Mouse (Mus musculus) cerebellum, adult 2 months (tissue): Measurements from ENCODE around the gene H2-Q2. TPM values are rescaled to one million over a fixed set of nuclear protein-coding genes. Genes with fewer than 3 reads are reported as not detected.
"Not testable (repeated sequence)": the region's sequence is repeated elsewhere in the genome, so short reads cannot be mapped to it uniquely, and the experiment has no call there.

Source experiments
- DNase-seq, 2 experiments: peaks; one replicate each; pipeline ENCODE4 v3.0.0; 2021
- H3K27ac ChIP-seq: fragments of 200-500 bp; 2 replicates; pipeline ENCODE4 v1.5.1; 2012; ENCODE audit warnings: low read length, control low read depth, inconsistent platforms; ENCODE audit not compliant: insufficient read depth
- H3K27me3 ChIP-seq: fragments of 200-500 bp; 2 replicates; pipeline ENCODE4 v1.6.1; 2012; ENCODE audit warnings: inconsistent platforms, mild to moderate bottlenecking, low read length, moderate library complexity; ENCODE audit not compliant: control insufficient read depth, insufficient read depth
- H3K4me1 ChIP-seq: fragments of 200-500 bp; 2 replicates; pipeline ENCODE4 v1.6.1; 2011; ENCODE audit warnings: low read length; ENCODE audit not compliant: control insufficient read depth, insufficient read depth
- H3K4me3 ChIP-seq: fragments of 200-500 bp; replicated peaks from 2 replicates; pipeline ENCODE3; 2011; ENCODE audit warnings: mild to moderate bottlenecking, low read depth, low read length, control low read depth; ENCODE audit not compliant: insufficient read depth
- CTCF ChIP-seq: fragments of 200-500 bp; IDR thresholded peaks from 2 replicates; pipeline ENCODE4 v1.5.1; 2011; ENCODE audit warnings: low read depth, mild to moderate bottlenecking, control low read depth, low read length, moderate library complexity, borderline replicate concordance; ENCODE audit not compliant: insufficient read depth
- POLR2A ChIP-seq: fragments of 200-500 bp; IDR thresholded peaks from 2 replicates; pipeline ENCODE4 v1.6.1; 2011; ENCODE audit warnings: low read length, control low read depth, borderline replicate concordance; ENCODE audit not compliant: insufficient read depth
- WGBS: fragments of 180-500 bp; shearing (Covaris S2); methylation state at CpG from one replicate; pipeline ENCODE4 v1.1.7; 2018; 5-methylcytosine and 5-hydroxymethylcytosine counted together
- polyA plus RNA-seq: library from polyadenylated mRNA; depleted of rRNA; stranded (reverse); fragments of >200 nt; gene quantifications from 2 replicates; pipeline ENCODE4 v1.2.3, GENCODE M21; 2012

The H2-Q2 gene
- polyA plus RNA-seq, 1 experiment, result 1.4 TPM

DNA sequence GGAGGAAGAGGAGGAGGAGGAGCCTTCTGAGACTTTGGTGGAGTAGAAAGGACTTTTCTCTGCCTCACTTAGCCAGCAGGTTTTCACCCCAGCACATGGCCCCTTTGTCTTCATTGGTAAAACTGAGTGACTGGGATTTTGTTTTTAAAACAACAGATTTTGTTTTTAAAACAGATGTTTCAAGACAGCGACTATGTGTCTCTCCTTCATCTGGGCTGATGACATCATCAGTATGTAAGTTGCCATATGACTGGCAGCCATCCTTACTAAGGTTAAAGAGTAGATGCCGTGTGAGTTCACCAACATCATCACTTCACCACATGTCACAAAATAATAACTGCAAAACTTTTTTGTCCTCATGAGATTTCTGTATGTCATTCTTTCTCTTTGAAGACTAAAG lies 12.0 kb downstream of the H2-Q2 start:
- TF ChIP-seq CTCF (no peak), POLR2A (no peak)
- H3K27me3 ChIP-seq, result peaks cover 1% of the 10 kb centered on the region; the same call in 1 of the 2 replicates
- no peak for DNase-seq
- WGBS, result 63% methylated on average over 2 of the region's 2 CpGs
- H3K4me3 ChIP-seq, result no peak overlapping the region
- no peak overlapping the region for H3K27ac ChIP-seq
- no peaks in the 10 kb centered on the region for H3K4me1 ChIP-seq

DNA sequence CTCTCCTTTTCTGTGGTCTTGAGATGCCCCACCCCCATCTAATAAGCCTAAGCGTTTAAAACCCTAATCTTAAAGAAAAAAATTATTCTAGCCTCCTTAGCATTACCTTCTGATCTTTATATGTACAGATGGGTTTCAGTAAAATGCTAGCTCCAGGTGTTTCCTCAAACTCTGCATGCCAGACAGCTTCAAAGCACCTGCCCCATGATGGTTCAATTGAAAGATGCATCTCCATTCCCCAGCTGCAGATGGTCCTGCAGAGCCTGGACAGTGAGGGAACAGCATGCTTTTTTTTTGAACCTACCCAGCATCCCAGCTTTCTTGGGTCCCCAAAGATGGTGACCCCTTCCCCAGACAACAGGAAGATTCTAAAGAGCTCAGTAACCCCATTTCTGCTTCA lies 15.0 kb downstream of the H2-Q2 start:
- Histone ChIP-seq H3K27ac (no peak overlapping the region), H3K4me3 (no peak overlapping the region), H3K4me1 (no peaks in the 10 kb centered on the region), H3K27me3 (peaks cover 1% of the 10 kb centered on the region; the same call in 1 of the 2 replicates)
- no peak for DNase-seq
- TF ChIP-seq POLR2A (no peak), CTCF (no peak)
- WGBS, result 40% methylated on average over 1 of the region's 1 CpGs

DNA sequence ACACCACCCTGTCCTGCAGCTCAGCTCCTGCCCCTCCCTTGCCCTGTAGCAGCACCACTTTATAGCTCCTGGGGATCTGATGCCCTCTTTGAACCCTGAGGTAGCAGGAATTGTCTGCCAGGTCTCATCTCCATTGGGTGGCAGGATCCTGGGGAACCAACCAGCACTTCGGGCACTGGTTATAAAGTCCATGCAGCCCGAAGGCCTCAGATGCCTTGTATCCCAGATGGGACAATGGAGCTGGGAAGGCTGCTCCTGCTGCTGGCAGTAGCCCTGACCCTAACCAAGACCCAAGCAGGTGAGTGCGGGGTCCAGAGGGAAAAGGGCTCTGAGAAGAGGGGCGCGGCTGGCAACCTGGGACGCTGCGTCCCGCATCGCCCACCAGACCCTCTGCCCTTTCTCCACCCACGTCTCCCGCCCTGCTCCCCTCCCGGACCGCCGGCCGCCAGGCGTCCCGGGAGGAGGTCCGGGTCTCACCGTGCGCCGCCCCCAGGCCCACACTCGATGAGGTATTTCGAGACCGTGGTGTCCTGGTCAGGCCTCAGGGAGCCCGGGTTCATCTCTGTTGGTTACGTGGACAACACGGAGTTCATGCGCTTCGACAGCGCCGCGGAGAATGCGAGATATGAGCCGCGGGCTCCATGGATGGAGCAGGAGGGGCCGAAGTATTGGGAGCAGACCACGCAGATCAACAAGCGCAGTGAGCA lies 16.9 kb downstream of the H2-Q2 start:
- TF ChIP-seq POLR2A (no peak), CTCF (no peak)
- Histone ChIP-seq H3K27ac (no peak overlapping the region), H3K27me3 (peaks cover 1% of the 10 kb centered on the region; the same call in 1 of the 2 replicates), H3K4me3 (no peak overlapping the region), H3K4me1 (no peaks in the 10 kb centered on the region)
- WGBS, result 9% methylated on average over 38 of the region's 38 CpGs
- no peak for DNase-seq

DNA sequence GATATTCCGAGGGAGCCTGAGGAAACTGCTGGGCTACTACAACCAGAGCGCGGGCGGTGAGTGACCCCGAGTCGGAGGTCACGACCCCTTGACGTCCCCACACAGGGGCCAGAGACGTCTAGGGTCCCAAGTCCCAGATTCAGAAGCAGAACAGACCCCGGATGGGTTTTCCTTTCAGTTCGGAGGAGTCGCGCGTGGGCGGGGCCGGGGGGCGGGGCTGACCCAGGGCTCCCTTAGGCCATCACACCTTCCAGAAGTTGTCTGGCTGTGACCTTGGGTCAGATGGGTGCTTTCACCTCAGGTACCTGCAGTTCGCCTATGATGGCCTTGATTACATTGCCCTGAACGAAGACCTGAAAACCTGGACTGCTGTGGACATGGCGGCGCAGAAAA lies 17.4 kb downstream of the H2-Q2 start:
- 20% methylated on average over 21 of the region's 21 CpGs for WGBS
- TF ChIP-seq CTCF, result no peak
- Histone ChIP-seq H3K27me3 (peaks cover 1% of the 10 kb centered on the region; the same call in 1 of the 2 replicates), H3K4me3 (no peak overlapping the region), H3K4me1 (no peaks in the 10 kb centered on the region), H3K27ac (no peak overlapping the region)
- DNase-seq, result no peak

DNA sequence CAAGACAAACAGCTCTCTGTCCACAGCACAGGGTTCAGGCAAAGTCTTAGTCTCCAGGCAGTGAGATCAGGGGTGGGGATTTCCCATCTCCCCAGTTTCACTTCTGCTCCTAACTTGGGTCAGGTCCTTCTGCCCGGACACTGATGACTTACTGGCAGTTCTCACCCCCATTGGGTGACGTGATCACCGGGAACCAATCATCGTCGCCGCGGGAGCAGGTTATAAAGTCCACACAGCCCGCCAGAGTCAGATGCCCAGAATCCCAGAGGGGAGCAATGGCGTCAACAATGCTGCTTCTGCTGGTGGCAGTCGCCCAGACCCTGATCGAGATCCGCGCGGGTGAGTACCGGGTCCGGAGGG lies 37.3 kb downstream of the H2-Q2 start, which contains the start of gene H2-Q4:
Gene H2-Q4 (plus strand): TSS at position 249 of the 360 bp plus-strand sequence.
- Histone ChIP-seq H3K4me3 (peak within 1 kb of the TSS; percentile 52), H3K4me1 (no peaks in the 10 kb centered on the region), H3K27ac (no peak within 1 kb of the TSS), H3K27me3 (no peaks in the 10 kb centered on the region; the same call in 1 of the 2 replicates)
- peak; percentile 58 to 64 for DNase-seq
- 2% methylated on average over 16 of the region's 16 CpGs for WGBS
- TF ChIP-seq POLR2A (no peak), CTCF (no peak)

DNA sequence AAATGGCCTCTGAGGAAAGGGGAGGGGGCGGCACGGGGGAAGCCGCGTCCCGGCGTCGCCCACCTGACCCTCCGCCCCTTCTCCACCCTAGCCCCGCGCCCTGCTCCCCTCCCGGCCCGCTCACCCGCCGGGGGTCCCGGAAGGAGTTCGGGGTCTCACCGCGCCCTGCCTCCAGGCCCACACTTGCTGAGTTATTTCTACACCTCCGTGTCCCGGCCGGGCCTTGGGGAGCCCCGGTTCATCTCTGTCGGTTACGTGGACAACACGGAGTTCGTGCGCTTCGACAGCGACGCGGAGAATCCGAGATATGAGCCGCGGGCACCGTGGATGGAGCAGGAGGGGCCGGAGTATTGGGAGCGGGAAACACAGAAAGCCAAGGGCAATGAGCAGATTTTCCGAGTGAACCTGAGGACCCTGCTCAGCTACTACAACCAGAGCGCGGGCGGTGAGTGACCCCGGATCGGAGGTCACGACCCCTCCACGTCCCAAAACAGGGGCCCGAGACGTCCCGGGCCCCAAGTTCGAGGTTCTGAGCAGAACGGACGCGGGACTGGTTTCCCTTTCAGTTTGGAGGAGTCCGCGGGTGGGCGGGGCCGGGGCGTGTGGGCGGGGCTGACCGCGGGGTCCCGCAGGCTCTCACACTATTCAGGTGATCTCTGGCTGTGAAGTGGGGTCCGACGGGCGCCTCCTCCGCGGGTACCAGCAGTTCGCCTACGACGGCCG lies 37.8 kb downstream of the H2-Q2 start:
- no peak for DNase-seq
- Histone ChIP-seq H3K4me1 (no peaks in the 10 kb centered on the region), H3K4me3 (peak overlapping the region; percentile 52), H3K27ac (no peak overlapping the region), H3K27me3 (no peaks in the 10 kb centered on the region; the same call in 1 of the 2 replicates)
- WGBS, result 2% methylated on average over 70 of the region's 70 CpGs
- TF ChIP-seq POLR2A (no peak), CTCF (no peak)

DNA sequence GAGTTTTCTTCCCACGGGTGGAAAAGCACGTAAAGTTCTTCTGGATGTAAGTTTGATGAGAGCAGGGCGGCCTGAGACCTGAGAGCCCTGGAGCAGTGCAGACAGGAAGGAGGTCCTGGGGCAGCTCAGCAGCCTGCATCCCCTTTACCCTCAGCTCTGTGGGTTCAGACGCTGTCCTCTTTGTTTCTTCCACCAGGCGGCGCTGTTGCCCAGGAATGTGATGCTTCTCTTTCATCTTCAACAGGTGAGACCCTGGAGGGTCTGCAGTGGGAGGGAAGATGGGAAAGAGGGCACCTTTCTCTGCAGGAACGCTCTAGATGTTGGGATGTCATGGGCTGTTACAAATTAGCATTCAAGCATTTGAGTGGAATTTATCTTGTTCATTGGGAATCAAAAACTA lies 47.8 kb downstream of the H2-Q2 start:
- H3K27ac ChIP-seq, H3K4me3 ChIP-seq, H3K4me1 ChIP-seq, H3K27me3 ChIP-seq, DNase-seq: not testable (repeated sequence)
- WGBS, result 8% methylated on average over 7 of the region's 7 CpGs

DNA sequence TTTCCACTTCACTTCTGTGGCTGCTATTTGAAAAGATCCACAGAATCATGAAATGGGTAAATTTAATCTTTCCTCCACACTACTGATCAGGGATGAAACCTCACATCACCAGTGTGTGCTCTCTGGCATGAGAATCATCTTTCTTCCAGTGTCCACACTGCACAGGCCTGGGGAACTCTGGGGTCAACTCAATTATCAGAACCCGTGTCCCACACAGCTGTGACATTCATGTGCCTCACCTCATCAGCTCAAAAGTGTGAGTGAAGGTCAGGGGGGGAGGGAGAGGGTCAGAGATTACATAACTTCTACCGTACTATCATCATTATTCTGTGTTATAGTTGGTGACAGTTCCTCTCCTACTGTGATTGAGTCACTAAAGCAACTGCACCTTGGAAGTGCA lies 50.6 kb downstream of the H2-Q2 start:
- H3K4me3 ChIP-seq, DNase-seq, H3K27me3 ChIP-seq, H3K4me1 ChIP-seq, H3K27ac ChIP-seq: not testable (repeated sequence)
- WGBS, result 79% methylated on average over 2 of the region's 2 CpGs

DNA sequence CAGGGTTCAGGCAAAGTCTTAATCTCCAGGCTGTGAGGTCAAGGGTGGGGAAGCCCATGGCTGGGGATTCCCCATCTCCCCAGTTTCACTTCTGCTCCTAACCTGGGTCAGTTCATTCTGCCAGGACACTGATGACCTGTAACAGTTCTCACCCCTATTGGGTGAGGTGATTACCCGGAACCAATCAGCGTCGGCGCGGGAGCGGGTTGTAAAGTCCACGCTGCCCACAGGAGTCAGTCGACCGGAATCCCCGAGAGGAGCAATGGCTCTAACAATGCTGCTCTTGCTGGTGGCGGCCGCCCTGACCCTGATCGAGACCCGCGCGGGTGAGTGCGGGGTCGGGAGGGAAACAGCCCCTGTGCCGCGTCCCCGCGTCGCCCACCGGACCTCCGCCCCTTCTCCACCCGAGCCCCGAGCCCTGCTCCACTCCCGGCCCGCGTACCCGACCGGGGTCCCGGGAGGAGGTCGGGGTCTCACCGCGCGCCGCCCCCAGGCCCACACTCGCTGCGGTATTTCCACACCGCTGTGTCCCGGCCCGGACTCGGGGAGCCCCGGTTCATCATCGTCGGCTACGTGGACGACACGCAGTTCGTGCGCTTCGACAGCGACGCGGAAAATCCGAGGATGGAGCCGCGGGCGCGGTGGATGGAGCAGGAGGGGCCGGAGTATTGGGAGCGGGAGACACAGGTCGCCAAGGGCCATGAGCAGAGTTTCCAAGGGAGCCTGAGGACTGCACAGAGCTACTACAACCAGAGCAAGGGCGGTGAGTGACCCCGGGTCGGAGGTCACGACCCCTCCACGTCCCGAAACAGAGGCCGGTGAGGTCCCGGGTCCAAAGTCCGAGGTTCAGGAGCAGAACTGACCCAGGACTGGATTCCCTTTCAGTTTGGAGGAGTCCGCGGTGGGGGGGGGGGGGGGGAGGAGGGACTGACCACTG lies 52.1 kb downstream of the H2-Q2 start:
- DNase-seq, H3K27ac ChIP-seq, H3K4me3 ChIP-seq, H3K4me1 ChIP-seq, H3K27me3 ChIP-seq: not testable (repeated sequence)
- 1% methylated on average over 56 of the region's 75 CpGs for WGBS
